Mouse (Mus musculus) hematopoietic stem cell, adult 5-6 weeks (primary cell): Measurements from ENCODE around the gene Camk2b. TPM values are rescaled to one million over a fixed set of nuclear protein-coding genes. Genes with fewer than 3 reads are reported as not detected.

Source experiments
- ATAC-seq, 2 experiments: fragments of 125-278 bp in 1 of 2; replicated peaks in 1 of 2; 2 replicates each; pipeline ENCODE4 v1.8.0; 2016 to 2017; ENCODE audit warnings: inconsistent platforms in 2 of 2, mild to moderate bottlenecking in 2 of 2, moderate number of reproducible peaks in 2 of 2, low read depth in 1 of 2, moderate TSS enrichment in 1 of 2; ENCODE audit not compliant: low FRiP score in 2 of 2, poor library complexity in 2 of 2, severe bottlenecking in 2 of 2, insufficient read depth in 1 of 2, low TSS enrichment in 1 of 2
- total RNA-seq: library from RNA; stranded (forward); fragments of 172-1452, 232-1000 nt; gene quantifications from 2 replicates; pipeline ENCODE4 v1.2.3, GENCODE M21; 2017

Gene Camk2b
- total RNA-seq, 1 experiment from 2014 or later: 1.7 TPM

DNA sequence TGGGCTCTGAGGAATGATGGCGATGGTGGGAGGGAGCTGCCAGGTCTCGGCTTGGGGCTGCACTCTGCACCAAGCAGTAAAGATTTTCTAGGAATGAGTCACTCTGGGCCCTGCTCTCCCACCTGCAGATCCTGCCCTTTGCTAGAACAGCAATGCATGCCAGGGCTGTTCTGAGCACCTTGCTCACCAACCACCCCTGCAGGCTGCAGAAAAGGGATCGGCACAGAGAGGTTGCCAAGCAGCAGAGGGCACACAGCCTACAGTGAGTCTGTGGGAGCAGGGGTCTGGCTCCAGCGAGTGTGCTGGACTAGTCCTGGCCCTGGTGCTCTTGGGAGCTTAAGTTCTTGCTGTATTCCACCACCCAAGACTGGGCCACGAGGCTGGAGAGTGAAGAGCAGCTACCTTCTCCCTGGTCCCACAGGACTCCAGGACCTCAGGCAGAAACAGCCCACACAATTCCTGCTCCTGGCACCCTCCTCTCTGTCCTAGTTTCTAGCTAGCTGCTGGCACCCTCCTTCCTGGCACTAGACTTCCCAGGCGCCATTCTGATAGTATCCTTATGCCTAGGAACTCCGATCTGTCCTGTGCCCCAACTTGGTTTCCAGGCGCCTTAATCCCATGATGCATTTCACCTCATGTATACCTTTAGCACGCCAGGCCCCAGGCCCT, 64.0 kb downstream of the Camk2b start:
- no peak for ATAC-seq

GRCm38 (mm10) chr11:6000961-6001682, 65.0 kb downstream of the Camk2b start:
- no peak for ATAC-seq

DNA sequence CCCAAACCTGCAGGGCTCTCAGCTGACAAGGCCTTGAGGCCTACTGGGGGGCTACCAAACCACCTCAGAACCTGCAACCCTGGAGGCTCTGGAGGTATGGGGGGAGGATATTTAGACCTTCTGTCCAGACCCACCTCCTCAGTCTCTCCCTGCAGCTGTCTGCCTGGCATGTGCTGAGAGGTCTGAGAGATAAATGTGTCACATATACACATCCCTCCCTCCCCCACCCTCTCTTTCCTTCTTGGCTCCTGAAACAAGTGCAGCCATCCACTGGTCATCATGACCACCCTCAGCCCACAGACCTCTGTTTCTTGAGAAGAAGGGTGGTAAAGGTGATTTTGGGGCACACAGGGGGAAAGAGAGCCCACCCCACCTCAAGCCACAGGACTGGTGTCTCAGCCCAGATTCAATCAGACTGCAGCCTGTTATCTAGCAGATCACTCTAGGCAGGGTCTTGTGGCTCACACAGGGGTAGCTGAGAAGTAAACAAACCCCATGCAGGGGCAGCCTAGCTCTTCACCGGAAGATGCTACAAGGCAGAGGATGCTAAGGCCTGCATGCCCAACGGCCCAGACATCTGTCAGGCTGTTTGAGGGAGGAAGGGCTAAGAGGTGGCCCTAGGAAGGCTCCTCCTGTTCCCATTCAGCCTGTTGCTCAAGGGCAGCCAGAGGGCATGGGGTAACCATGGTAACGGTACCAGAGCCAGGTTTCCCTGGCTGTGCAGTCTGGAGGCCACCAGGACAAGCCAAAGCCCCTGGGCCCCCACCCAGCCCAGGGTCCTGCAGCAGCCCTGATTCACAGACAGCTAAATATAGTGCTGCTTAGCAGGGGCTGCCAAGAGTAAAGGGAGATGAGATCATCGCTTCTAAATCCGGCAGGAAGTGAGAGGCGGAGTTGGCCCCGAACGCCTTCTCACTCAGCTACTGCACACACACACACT, 66.1 kb downstream of the Camk2b start:
- peak; percentile 52 to 63 for ATAC-seq

GRCm38 (mm10) chr11:5998472-5998871, 67.7 kb downstream of the Camk2b start:
- no peak for ATAC-seq

DNA sequence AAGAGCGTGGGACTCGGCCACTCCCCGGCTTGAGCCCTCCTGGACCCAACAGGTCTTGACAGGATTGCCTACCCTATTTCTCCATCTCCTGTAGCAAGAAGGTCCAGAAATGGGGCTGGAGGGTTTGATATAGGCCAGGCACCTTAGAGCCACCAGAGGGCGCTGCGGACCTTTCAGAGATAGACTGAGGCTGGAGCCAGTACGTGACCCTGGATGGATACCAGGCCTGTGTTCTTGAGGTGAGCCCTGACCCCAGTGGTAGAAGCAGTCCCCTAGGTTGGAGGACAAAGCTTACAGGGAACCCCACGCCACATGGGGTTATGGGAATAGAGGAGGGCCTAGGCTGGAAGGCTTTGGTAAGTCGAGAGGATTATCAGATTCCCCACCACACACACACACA, 70.2 kb downstream of the Camk2b start:
- ATAC-seq: peak; percentile 55 to 65

DNA sequence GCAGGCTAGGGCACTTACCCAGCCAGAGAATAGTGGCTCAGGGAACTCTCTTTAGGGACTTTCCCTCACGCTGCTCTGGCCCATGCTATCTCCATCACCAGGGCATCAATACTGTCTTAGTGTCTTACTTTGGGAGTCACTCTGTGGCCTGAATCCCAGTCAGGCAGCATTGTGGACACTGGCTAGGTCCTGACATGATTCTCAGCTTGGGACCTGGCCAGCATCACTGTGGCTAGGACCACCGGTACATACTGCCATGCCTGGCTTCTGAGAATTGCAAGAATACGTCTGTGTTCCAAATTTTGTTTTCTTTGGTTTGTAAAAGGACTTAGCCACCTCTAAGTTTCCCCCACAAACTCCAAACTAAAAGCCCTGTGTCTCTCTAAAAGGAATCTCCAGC, 71.3 kb downstream of the Camk2b start:
- ATAC-seq: no peak

- no peak for ATAC-seq
These were observed 72.0 kb downstream of the Camk2b start for GRCm38 (mm10) chr11:5994212-5994611.

DNA sequence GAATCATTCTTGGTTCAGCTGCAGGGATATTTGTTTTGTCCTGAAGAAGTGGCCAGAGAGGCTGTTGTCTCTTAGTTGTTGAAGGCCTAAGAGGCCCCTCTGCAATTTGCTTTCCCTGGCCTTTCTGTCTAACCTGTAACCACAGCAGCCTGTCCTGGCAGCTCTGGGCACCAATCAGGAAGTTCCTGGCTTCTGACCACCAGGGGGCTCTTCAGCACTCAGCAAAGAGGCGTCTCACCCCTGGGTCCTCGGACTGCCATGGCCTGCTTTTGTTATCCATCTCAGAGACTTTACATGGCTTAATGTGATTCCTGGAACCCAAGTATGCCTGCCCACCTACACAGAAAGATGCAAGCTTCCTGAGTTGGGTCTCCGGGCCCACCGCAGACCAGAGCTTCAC, 75.3 kb downstream of the Camk2b start:
- ATAC-seq: peak; percentile 70 to 71

DNA sequence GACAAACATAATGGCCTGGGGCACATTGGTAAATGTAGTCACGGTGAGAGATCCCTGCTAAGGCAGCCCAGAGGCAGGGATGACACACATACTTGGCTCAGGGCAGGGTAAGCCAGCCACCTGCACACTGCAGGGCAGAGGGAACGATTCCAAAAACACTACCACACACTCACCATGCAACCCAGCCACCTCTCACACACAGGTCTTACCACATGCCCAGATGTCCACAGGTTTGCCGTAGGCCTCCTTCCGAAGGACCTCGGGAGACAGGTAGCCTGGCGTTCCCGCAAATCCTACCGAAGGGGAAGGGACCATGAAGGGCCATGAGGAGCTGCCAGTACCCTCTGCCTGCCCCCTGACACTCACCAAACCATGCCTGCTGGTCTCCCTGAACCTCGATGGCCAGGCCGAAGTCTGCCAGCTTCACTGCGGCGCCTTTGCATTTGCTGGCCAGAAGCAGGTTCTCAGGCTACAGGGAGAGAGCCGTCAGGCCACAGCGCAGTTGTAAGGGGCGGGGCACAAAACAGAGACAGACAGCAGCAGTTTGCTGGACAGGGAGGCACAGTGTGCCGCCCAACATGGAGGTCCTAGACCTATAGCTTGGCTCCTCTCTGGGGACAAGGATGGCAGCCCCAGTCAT, 76.1 kb downstream of the Camk2b start:
- ATAC-seq: no peak

GRCm38 (mm10) chr11:5988126-5988525, 78.0 kb downstream of the Camk2b start:
- no peak for ATAC-seq

DNA sequence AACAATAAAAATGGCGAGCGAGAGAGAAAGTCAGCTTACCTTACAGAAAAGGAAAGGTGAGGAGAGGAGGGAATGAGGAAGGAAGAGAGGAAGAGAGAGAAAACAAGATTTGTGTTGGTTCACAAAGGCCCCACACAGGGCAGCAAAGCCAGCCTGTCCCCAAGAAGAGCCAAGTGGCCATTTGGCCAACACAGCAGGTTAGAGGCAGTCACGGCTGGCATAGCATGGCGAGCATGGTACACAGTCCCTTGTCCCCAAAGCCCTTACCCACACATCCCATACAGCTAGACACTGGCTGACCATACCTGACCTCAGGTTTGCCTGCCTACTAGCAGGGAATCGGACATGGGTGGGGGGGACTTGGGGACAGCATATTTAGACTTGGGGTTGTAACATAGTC, 82.5 kb downstream of the Camk2b start:
- ATAC-seq: no peak

GRCm38 (mm10) chr11:5981323-5981722, 84.8 kb downstream of the Camk2b start:
- ATAC-seq: no peak

DNA sequence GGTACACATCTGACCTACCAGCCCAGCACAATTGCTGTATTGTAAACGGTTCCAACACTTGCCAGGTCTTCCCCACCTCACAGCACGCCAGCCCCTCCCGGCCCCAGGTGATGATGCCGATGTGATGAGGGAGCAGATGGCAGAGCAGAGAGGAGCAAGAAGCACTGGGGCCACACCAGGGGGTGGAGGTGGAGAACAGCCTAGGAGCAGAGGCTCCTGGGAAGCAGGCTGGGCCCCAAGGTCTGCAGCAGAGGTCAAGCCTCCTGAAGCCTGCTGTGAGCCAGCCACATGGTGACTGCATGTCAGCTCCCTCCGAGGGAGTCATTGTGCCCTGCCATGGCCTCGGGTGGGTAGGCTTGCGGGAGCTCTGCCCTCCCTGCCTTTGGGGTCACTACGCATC, 85.6 kb downstream of the Camk2b start:
- no peak for ATAC-seq

GRCm38 (mm10) chr11:5980108-5980507, 86.1 kb downstream of the Camk2b start:
- no peak for ATAC-seq

- no peak for ATAC-seq
These were observed 87.1 kb downstream of the Camk2b start for GRCm38 (mm10) chr11:5979088-5979487.

- ATAC-seq: no peak
These were observed 90.1 kb downstream of the Camk2b start for GRCm38 (mm10) chr11:5976106-5976505.

GRCm38 (mm10) chr11:5975068-5975467, 91.1 kb downstream of the Camk2b start:
- ATAC-seq: no peak
